Mouse (Mus musculus): ENCODE data around the gene Cenpb. TPM values are rescaled to one million over a fixed set of nuclear protein-coding genes. Genes with fewer than 3 reads are reported as not detected.

The Cenpb gene
- polyA plus RNA-seq, 1 experiment from 2014 or later: 4.5 TPM

GRCm38 (mm10) chr2:131211026-131211615 is 31.3 kb upstream of the Cenpb start:
- Histone ChIP-seq H3K4me1 (replicated peaks) (peaks cover 92% of the 10 kb centered on the region), H3K27ac (peak overlapping the region; percentile 91), H3K9ac (peak overlapping the region; percentile 77), H3K4me2 (peak overlapping the region; percentile 76), H3K9me3 (replicated peaks) (no peaks in the 10 kb centered on the region), H3K27me3 (no peaks in the 10 kb centered on the region), H3K4me3 (replicated peaks) (peak overlapping the region; percentile 66), H3K36me3 (peaks cover 19% of the 10 kb centered on the region)
- no peak for DNase-seq
- ATAC-seq (ENCODE audit: low read depth): peak; percentile 19; the same call in 1 of the 2 replicates
- 53% methylated on average over 9 of the region's 9 CpGs for WGBS (ENCODE audit: insufficient replicate concordance)

GRCm38 (mm10) chr2:131209969-131210792 is 30.3 kb upstream of the Cenpb start:
- Histone ChIP-seq H3K9me3 (replicated peaks) (no peaks in the 10 kb centered on the region), H3K4me1 (replicated peaks) (peaks cover 92% of the 10 kb centered on the region), H3K4me2 (peak overlapping the region; percentile 76), H3K27me3 (no peaks in the 10 kb centered on the region), H3K4me3 (replicated peaks) (peak overlapping the region; percentile 66), H3K27ac (peak overlapping the region; percentile 91), H3K9ac (peak overlapping the region; percentile 77), H3K36me3 (peaks cover 19% of the 10 kb centered on the region)
- DNase-seq (peak; percentile 92), ATAC-seq (ENCODE audit: low read depth) (peak; percentile 79)
- WGBS (ENCODE audit: insufficient replicate concordance): 1% methylated on average over 50 of the region's 50 CpGs

GRCm38 (mm10) chr2:131209125-131209795 is 29.4 kb upstream of the Cenpb start:
- Histone ChIP-seq H3K9me3 (replicated peaks) (no peaks in the 10 kb centered on the region), H3K9ac (peak overlapping the region; percentile 77), H3K36me3 (peaks cover 14% of the 10 kb centered on the region), H3K4me3 (replicated peaks) (peak overlapping the region; percentile 66), H3K4me1 (replicated peaks) (peaks cover 92% of the 10 kb centered on the region), H3K4me2 (peak overlapping the region; percentile 76), H3K27me3 (no peaks in the 10 kb centered on the region), H3K27ac (peak overlapping the region; percentile 91)
- WGBS (ENCODE audit: insufficient replicate concordance): 54% methylated on average over 4 of the region's 4 CpGs
- DNase-seq (peak; percentile 64), ATAC-seq (ENCODE audit: low read depth) (peak; percentile 2; the same call in 1 of the 2 replicates)

- H3K9ac ChIP-seq: no peak overlapping the region; the same call in 1 of the 2 replicates
- H3K27ac ChIP-seq: peak overlapping the region; percentile 91
- DNase-seq: no peak
These were observed 28.5 kb upstream of the Cenpb start for GRCm38 (mm10) chr2:131208356-131208755.

GRCm38 (mm10) chr2:131206778-131207177 is 26.9 kb upstream of the Cenpb start, which contains the start of gene Ap5s1:
Gene Ap5s1 (plus strand): TSS chr2:131207078.
- H3K36me3 ChIP-seq: peaks cover 13% of the 10 kb centered on the region
- peak within 1 kb of the TSS; percentile 99 for H3K27ac ChIP-seq
- H3K4me1 ChIP-seq (replicated peaks): peaks cover 89% of the 10 kb centered on the region
- H3K9me3 ChIP-seq (replicated peaks): no peaks in the 10 kb centered on the region
- H3K9ac ChIP-seq: peak within 1 kb of the TSS; percentile 74
- DNase-seq: no peak
- H3K4me3 ChIP-seq (replicated peaks): peak within 1 kb of the TSS; percentile 24; the same call in 1 of the 2 replicates
- WGBS (ENCODE audit: insufficient replicate concordance): 69% methylated on average over 4 of the region's 4 CpGs
- ATAC-seq (ENCODE audit: low read depth): no peak
- H3K27me3 ChIP-seq: no peaks in the 10 kb centered on the region
- H3K4me2 ChIP-seq: peak within 1 kb of the TSS; percentile 59

More at GRCm38 (mm10) chr2:131208356-131208755, 28.5 kb upstream of the Cenpb start:
- H3K4me2 ChIP-seq: no peak overlapping the region
- H3K4me1 ChIP-seq (replicated peaks): peaks cover 92% of the 10 kb centered on the region
- no peaks in the 10 kb centered on the region for H3K27me3 ChIP-seq
- H3K36me3 ChIP-seq: peaks cover 12% of the 10 kb centered on the region
- no peak for ATAC-seq (ENCODE audit: low read depth)
- WGBS (ENCODE audit: insufficient replicate concordance): 82% methylated on average over 2 of the region's 2 CpGs
- H3K4me3 ChIP-seq (replicated peaks): no peak overlapping the region
- H3K9me3 ChIP-seq (replicated peaks): no peaks in the 10 kb centered on the region

- DNase-seq: peak; percentile 90
- peak; percentile 78 for ATAC-seq (ENCODE audit: low read depth)
- no peaks in the 10 kb centered on the region for H3K27me3 ChIP-seq
- H3K4me1 ChIP-seq (replicated peaks): peaks cover 90% of the 10 kb centered on the region
- peak overlapping the region; percentile 24; the same call in 1 of the 2 replicates for H3K4me3 ChIP-seq (replicated peaks)
- whole genome bisulfite sequencing (ENCODE audit: insufficient replicate concordance): 14% methylated on average over 8 of the region's 8 CpGs
- peak overlapping the region; percentile 74 for H3K9ac ChIP-seq
- peaks cover 24% of the 10 kb centered on the region for H3K36me3 ChIP-seq
- H3K4me2 ChIP-seq: peak overlapping the region; percentile 59
- no peaks in the 10 kb centered on the region for H3K9me3 ChIP-seq (replicated peaks)
- H3K27ac ChIP-seq: peak overlapping the region; percentile 99
These were observed 25.8 kb upstream of the Cenpb start for GRCm38 (mm10) chr2:131205521-131206182.

- peak overlapping the region; percentile 59 for H3K4me2 ChIP-seq
- WGBS (ENCODE audit: insufficient replicate concordance): 37% methylated on average over 7 of the region's 7 CpGs
These were observed 24.6 kb upstream of the Cenpb start for GRCm38 (mm10) chr2:131204410-131204981.

GRCm38 (mm10) chr2:131203816-131204409 is 24.0 kb upstream of the Cenpb start:
- 0 out of 2 replicates have a peak overlapping the region, but pooled peaks have one; percentile 10 for H3K9ac ChIP-seq
- no peaks in the 10 kb centered on the region for H3K9me3 ChIP-seq (replicated peaks)
- peaks cover 42% of the 10 kb centered on the region for H3K36me3 ChIP-seq
- DNase-seq: no peak
- H3K27ac ChIP-seq: peak overlapping the region; percentile 99
- no peak for ATAC-seq (ENCODE audit: low read depth)
- 69% methylated on average over 6 of the region's 6 CpGs for WGBS (ENCODE audit: insufficient replicate concordance)
- H3K4me2 ChIP-seq: peak overlapping the region; percentile 1; the same call in 1 of the 2 replicates
- H3K4me3 ChIP-seq (replicated peaks): no peak overlapping the region
- no peaks in the 10 kb centered on the region for H3K27me3 ChIP-seq
- H3K4me1 ChIP-seq (replicated peaks): peaks cover 81% of the 10 kb centered on the region

More at GRCm38 (mm10) chr2:131204410-131204981, 24.6 kb upstream of the Cenpb start:
- peaks cover 87% of the 10 kb centered on the region for H3K4me1 ChIP-seq (replicated peaks)
- no peaks in the 10 kb centered on the region for H3K27me3 ChIP-seq
- H3K9ac ChIP-seq: peak overlapping the region; percentile 74
- no peak for DNase-seq
- no peak overlapping the region for H3K4me3 ChIP-seq (replicated peaks)
- H3K9me3 ChIP-seq (replicated peaks): no peaks in the 10 kb centered on the region
- peak overlapping the region; percentile 99 for H3K27ac ChIP-seq
- peak; percentile 61 for ATAC-seq (ENCODE audit: low read depth)
- H3K36me3 ChIP-seq: peaks cover 36% of the 10 kb centered on the region

GRCm38 (mm10) chr2:131201262-131201661 is 21.4 kb upstream of the Cenpb start:
- DNase-seq (no peak), ATAC-seq (ENCODE audit: low read depth) (no peak)
- Histone ChIP-seq H3K9me3 (replicated peaks) (no peaks in the 10 kb centered on the region), H3K4me3 (replicated peaks) (no peak overlapping the region), H3K4me1 (replicated peaks) (peaks cover 64% of the 10 kb centered on the region), H3K27ac (0 out of 2 replicates have a peak overlapping the region, but pooled peaks have one; percentile 24), H3K9ac (no peak overlapping the region), H3K4me2 (no peak overlapping the region), H3K27me3 (no peaks in the 10 kb centered on the region), H3K36me3 (peaks cover 68% of the 10 kb centered on the region)
- 87% methylated on average over 3 of the region's 3 CpGs for WGBS (ENCODE audit: insufficient replicate concordance)

GRCm38 (mm10) chr2:131200710-131201109 is 20.8 kb upstream of the Cenpb start:
- Histone ChIP-seq H3K4me1 (replicated peaks) (peaks cover 60% of the 10 kb centered on the region), H3K36me3 (peaks cover 74% of the 10 kb centered on the region), H3K4me3 (replicated peaks) (no peak overlapping the region), H3K9me3 (replicated peaks) (no peaks in the 10 kb centered on the region), H3K27ac (no peak overlapping the region), H3K27me3 (no peaks in the 10 kb centered on the region), H3K9ac (no peak overlapping the region), H3K4me2 (no peak overlapping the region)
- 72% methylated on average over 2 of the region's 2 CpGs for WGBS (ENCODE audit: insufficient replicate concordance)
- ATAC-seq (ENCODE audit: low read depth) (no peak), DNase-seq (no peak)

Data from liver, embryonic 13.5 days (tissue).